Mouse (Mus musculus) lung, postnatal 14 days (tissue): Measurements from ENCODE around the gene Eif5.
"Not testable (repeated sequence)": the region's sequence is repeated elsewhere in the genome, so short reads cannot be mapped to it uniquely, and the experiment has no call there.

Experiments used
- DNase-seq: peaks from one replicate; pipeline ENCODE4 v3.0.0; 2021

Eif5 gene

GRCm38 (mm10) chr12:111537796-111538291, at the start of gene Eif5:
Gene Eif5 (plus strand): TSS chr12:111538016.
- DNase-seq: peak; percentile 99

DNA sequence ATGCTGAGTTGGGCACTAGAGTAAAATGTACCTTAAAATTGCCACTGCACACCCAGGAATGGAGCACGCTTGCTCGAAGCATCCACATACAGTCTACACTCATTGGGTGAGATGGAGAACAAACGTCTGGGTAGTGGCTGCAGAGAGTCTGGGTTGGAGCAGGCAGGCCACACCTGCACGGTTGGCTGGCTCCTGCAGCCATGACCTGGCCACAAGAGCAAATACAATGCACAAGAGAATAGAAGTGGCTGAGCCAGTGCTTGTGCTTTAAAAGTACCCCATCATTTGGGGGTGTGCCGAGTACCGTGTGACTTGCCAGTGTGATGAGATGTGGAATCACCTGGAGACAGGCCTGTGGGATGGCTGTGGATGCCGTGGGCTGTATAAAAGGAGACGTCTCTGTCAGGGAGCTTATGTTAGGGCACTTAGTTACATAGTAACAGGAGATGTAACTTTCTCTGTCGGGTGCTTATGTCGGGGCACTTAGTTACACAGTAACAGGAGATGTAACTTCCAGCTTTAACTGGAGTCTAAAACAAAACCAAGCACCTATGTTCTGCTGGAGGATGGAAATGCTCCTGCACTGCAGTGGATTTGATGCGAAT, 48.5 kb upstream of the Eif5 start:
- DNase-seq: no peak

- no peak for DNase-seq
Observed at GRCm38 (mm10) chr12:111494931-111495330, 42.9 kb upstream of the Eif5 start.

GRCm38 (mm10) chr12:111497076-111497475, 40.7 kb upstream of the Eif5 start:
- DNase-seq: no peak

GRCm38 (mm10) chr12:111499617-111500016, 38.2 kb upstream of the Eif5 start:
- no peak for DNase-seq

- no peak for DNase-seq
Observed at GRCm38 (mm10) chr12:111500725-111501124, 37.1 kb upstream of the Eif5 start.

GRCm38 (mm10) chr12:111503063-111503567, 34.7 kb upstream of the Eif5 start:
- DNase-seq: no peak

DNA sequence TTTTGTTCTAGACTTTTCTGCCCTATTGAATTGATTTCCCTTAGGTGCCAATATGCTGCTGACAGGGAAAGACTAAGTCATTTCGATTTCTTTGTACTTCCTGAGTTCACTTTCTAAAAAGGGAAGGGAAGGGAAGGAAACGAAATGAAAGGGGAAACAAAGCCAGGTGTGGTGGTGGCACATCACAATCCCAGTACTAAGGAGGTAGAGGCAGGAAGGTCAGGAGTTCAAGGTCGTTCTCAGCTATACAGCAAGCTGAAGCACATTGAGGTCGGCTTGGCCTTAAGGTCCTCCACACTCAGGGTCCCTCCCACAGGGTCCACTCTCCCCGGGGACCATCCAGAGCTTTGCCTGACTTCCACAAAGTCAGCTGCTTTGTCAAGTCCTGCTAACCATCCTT, 34.2 kb upstream of the Eif5 start:
- no peak for DNase-seq

DNA sequence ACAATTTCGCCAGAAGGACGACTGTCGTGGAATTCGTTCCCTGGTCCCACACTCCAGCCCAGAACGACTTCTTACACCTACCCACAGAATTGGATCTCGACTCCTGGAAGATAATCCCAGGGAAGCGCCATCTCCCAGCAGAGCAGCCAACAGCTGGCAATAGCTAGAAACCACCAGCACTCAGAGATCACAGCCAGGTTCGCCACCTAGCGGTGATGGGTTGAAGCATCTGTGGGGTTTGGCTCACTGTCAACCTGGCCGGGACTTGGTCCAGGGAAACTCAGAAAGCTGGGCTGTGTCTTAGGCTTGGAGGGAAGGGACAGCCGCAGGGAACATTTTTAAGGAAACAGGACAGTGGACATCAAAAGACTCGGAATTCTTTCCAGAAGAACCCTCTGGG, 32.9 kb upstream of the Eif5 start:
- DNase-seq: peak; percentile 92

DNA sequence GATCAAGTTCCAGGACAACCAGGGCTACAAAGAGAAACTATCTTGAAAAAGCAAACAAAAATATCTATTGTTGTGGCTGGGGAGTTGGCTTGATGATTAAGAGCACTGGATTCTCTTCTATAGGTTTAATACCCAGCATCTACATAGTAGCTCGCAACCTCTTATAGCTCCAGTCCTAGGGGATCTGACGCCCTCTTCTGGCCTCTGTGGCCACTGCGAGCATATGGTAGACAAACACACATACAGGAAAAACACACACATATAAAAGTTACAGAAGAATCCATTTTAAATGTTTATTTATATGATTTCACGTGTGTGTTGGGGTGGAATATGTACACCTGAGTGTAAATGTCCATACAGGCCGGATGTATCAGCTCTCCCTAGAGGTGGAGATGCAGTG, 30.8 kb upstream of the Eif5 start:
- no peak for DNase-seq

DNA sequence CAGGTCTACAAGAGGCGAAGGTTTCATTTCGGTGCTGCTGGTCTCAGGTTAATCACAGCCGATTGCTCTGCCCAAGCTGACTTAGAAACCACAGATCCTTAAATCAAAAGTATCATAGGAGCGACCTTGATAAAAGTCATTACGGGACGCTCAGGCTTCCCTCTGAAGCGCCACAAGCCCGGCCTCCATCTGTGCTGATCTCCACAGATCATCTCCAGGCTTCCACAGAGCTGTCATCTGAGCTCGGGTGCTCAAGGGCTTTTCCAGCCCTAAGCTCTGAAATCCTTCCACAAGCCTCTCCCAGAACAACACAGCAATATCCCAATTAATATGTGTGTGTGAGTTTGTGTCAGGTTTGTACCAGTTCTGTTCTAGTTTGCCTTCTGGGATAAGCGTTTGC, 29.9 kb upstream of the Eif5 start:
- no peak for DNase-seq

DNA sequence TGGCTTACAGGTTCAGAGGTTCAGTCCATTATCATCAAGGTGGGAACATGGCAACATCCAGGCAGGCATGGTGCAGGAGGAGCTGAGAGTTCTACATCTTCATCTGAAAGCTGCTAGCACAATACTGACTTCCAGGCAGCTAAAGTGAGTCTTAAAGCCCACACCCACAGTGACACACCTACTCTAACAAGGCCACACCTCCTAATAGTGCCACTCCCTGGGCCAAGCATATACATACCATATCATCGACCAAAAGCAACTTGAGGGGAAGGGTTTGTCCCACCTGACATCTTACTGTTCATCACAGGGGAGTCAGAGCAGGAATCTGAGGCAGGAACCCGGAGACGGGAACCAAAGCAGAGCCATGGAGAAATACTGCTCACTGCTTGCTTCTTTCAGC, 29.4 kb upstream of the Eif5 start:
- DNase-seq: not testable (repeated sequence)

GRCm38 (mm10) chr12:111512572-111513063, 25.2 kb upstream of the Eif5 start:
- DNase-seq: no peak

DNA sequence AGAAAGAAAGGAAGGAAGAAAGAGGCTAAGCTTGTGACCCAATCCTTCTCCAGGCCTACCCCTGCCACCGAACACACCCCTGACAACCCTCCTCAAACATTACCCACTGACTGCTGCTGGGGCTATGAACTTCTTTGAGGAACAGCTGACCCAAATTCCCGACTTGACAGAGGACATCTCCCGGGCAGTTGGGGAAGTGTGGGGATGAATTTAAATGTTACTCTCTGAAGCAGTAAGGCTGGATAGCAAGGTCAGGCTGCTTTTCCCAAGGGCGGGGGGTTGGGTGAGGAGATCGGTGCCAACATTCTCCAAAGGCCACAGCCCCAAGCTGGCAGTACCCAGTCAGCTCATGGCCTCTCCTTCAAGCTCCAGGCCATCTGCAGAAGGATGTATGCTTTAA, 24.1 kb upstream of the Eif5 start:
- no peak for DNase-seq

- DNase-seq: no peak
Observed at GRCm38 (mm10) chr12:111514231-111514792, 23.5 kb upstream of the Eif5 start.

- DNase-seq: no peak
Observed at GRCm38 (mm10) chr12:111514874-111515649, 22.8 kb upstream of the Eif5 start.

GRCm38 (mm10) chr12:111515920-111516319, 21.9 kb upstream of the Eif5 start:
- no peak for DNase-seq

GRCm38 (mm10) chr12:111516826-111517225, 21.0 kb upstream of the Eif5 start:
- no peak for DNase-seq

DNA sequence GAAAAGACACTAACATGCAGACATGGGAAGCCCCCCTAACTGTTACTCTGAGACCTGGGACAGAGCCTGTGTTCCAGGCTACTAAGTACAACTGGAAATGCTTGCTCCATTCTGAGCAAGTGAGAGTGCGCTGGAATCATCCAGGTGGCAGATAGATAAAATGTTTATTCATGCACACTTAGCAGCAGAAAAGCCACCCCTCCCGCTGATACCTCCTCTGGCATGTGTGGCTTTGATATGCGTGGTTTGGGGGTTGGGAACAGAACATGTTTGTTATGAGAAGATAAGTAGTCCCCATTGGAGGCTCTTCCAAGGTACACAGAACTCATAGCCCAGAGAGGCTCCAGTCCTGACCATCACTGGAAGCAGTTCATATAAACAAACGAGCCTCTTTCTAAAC, 19.9 kb upstream of the Eif5 start:
- DNase-seq: no peak

GRCm38 (mm10) chr12:111518391-111518790, 19.4 kb upstream of the Eif5 start:
- no peak for DNase-seq

DNA sequence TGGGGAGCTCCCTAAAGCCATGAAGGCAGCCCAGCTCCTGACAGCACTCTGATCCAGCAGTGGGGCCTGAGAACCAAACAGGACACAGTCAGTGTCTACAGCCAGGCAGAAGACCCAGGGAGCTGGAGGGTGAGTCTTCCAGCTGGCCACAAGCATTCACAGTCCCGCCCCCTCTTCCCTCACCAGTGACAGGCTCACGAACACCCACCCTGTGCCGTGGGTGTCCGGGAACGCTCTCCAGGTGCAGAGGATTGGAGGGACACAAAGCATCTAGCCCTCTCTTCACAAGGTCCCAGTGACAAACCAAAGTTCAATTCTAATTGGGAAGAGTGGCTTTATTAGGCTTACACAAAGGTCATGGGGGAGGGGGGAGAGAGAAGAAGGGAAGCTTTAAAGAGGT, 18.0 kb upstream of the Eif5 start:
- no peak for DNase-seq

DNA sequence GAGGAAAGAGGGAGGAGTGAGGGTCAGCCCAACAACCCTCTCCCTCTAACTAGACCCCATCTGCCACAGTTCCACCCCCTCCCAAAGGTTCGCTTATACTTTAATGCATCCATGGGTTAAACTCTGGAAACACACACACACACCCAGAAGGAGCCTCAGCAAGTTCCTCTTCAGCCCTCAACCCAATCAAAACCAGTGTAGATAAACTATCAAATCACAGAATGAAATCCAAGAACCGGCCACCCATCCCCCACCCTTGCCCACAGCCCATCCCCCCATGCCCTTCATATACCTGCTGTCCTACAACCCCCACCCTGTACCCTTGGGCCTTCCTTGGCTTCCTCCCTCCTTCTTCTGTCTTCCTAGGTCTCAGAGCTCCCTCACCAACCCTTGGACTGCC, 16.8 kb upstream of the Eif5 start:
- no peak for DNase-seq

- DNase-seq: no peak
Observed at GRCm38 (mm10) chr12:111524469-111524868, 13.3 kb upstream of the Eif5 start.

GRCm38 (mm10) chr12:111524883-111525282, 12.9 kb upstream of the Eif5 start:
- no peak for DNase-seq
